Mouse (Mus musculus) right cerebral cortex, adult 18-20 months (tissue): ENCODE results near the gene Rangrf.
A peak's percentile ranks its signal among the peaks of the same experiment; 100 is the strongest.
"Not testable (repeated sequence)": the region's sequence is repeated elsewhere in the genome, so short reads cannot be mapped to it uniquely, and the experiment has no call there.

Experiments
- DNase-seq: peaks from one replicate; pipeline ENCODE4 v3.0.0; 2022; ENCODE audit warnings: mixed read lengths

The Rangrf gene

DNA sequence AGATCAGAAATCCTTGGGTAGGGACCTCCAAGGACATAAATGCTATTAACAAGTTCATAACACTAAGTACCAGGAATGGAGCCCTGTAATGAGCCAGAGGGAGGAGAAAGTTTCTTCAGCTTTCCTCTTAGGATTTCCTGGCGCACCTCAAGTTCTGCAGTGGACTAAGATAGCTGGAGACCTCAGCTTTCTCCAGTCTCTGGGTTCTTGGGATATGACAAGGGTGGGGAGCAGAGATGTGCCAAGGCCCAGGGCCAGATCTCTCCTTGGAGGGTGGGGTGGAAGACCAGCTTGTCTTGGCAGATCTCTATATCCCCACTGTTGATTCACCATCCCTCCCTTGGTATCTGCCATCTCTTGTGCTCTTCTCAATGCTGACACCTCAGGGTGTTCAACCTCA lies 616 bp upstream of the Rangrf start:
- DNase-seq, result no peak

DNA sequence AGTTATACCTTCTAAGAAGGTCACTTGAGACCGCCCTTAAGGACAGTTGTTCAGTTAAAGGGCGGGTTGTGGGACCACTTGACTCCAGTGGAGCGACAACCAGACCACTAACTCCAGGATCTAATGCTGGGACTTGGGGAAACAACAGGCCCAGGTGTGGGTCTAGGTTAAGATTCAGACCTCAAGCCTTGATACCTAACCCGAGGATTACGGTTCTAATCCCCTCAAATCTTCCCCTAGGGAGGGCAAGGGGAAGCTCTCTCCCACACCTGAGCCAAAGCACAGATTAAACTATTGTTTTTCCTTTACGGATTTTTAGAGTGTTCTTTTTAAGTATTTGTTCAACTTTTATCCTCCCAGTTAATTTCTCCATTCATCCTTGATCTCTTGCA lies 930 bp downstream of the Rangrf start:
- no peak for DNase-seq

DNA sequence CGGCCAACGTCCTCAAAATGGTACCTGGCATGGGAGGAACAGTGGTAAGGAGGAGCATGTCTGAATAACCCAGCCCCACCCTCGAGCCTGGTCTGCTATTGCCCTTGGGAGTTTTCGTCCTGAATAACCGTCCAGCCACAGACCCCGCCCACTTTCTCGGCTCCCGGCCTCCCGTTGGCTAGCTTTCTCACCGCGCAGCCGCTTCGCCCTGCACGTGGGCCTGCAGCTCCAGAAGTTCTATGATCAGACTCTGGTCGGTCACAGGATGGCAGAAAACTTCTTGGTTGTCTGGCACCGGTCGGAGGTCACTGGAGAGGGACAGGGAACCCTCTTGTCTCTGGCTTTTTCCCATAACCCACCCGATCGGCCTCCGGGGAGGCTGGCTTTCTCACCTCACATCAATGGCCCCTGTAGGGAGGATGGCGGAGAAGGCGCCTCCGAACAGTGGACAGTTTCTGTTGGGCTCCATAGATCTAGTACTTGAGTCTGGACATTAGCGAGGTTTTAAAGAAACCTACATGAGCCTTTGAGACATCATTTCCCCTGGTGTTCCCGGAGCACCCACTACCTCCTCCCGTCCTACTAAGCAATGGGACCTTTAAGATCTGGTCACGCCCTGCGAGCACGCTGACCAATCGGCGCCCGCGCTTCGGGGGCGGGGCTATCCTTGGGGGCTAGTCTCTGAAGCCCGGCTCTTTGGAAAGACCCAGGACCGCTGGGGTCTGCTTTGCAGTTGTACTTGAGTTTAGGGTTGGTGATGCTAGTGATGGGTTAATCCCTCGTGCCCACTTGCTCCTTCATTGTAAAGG lies 1.5 kb downstream of the Rangrf start:
- peak; percentile 86 for DNase-seq

DNA sequence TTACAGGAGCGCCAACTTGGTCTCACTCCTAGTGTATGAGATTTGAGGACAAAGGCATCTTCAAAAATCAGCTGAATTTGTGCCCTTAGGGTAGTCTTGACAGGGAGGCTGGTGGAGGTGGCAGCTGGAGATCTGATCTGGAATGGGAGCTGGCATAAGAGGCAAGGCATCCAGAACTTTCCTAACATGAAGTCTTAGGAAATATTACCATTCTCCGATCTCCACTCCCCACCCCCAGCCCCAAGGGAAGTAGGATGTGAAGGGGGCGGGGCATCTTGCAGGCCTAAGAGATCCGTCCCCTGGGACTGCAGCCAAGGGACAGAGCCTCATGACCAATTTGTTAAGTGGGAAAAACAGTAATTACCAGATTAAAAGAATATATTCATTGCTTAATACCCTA lies 4.8 kb downstream of the Rangrf start:
- DNase-seq, result no peak

DNA sequence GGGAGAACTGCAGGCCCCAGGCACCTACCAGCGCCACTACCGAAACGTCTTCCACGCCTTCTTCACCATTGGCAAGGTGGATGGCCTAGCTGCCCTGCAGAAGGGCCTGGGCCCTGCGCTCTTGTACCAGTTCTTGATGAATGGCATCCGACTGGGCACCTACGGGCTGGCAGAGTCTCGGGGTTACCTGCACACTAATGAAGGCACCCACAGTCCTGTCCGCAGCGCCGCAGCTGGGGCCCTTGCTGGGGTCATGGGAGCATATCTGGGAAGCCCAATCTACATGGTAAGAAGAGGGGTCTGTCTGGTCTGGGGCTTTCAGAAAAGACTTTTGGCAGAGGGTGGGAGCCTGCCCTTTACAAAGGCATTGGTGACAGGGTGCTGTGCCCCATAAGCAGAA lies 6.2 kb downstream of the Rangrf start:
- no peak for DNase-seq

DNA sequence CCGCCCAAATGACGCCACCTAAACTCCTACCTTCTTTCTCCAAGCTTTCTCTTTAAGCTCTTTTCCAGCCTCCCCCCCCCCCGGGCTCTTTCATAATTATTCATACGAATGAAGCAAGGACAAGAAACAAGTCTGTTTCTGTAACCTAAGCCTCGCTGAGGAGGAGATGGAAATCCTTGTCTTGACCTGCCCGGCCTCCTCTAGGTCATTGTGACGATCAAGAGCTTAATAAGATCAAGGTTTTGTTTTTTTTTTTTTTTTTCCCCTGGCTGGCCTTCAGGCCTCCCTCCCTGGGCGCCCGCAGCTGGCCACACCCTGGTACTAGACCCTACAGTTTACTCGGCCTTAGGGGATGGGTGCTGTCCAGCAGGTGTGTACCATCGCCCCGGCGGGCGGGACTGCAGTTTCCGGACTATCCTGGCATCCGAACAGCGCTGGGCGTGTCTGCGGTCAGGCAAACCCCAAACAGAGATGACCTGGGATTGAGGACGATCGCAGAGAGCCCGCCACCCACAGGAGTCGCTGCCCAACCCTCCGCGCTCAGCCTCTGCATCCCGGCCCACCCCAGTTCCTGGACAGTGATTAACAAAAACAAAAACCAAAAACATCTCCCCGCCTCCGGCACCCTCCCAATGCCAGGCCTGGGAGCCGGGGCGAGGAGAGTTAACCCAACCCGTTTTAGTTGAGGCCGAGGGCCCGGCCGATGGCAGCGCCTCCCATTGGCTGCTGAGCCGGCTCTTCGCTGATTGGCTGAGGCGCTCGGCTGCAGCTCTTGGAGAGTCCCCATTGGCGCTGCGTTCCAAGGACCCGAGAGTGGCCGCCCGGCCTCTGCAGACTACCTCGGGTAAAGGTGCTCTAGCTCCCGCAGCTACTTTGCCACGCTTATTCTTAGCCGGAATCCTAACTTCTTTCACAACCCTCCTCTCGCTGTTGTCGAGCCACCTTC lies 7.4 kb downstream of the Rangrf start, which contains the start of gene Slc25a35:
Slc25a35 (plus strand) TSS at position 795 of the 946 bp plus-strand sequence.
- peak; percentile 95 for DNase-seq

DNA sequence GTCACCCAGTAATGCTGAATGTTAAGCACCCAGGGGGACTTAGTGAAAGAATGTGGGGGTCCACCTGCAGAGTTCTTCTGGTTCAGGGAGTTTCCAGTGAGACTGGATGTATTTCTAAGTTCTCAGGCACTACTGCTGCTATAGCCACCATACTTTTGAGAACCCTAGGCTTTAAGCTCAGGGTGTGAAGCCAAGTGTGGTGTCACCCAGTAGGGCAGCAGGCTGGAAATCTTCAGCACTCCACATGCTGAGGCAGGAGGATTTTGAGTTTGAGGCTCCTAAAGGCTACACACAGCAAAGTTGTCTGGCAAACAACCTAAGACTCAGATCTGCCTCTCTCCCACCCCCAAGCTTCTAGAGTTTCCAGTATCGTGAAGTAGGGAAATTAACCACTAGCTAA lies 8.4 kb downstream of the Rangrf start:
- DNase-seq, result no peak

DNA sequence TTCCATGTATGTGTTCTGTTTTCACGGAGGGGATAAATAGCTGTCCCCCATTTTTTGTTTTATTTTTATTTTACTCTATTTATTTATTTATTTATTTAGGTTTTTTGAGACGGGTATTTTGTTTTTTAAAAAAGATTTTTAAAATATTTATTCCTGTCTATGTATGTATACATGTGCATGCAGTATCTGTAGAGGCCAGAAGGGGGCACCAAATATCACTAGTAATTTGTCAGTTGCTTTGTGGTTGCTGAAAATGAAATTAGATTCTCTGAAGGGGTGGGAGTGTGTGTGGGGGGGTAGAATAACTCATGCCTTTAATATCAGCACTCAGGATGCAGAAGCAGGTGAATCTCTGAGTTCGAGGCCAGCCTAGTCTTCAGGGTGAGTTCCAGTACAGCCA lies 9.1 kb downstream of the Rangrf start:
- DNase-seq, result no peak

DNA sequence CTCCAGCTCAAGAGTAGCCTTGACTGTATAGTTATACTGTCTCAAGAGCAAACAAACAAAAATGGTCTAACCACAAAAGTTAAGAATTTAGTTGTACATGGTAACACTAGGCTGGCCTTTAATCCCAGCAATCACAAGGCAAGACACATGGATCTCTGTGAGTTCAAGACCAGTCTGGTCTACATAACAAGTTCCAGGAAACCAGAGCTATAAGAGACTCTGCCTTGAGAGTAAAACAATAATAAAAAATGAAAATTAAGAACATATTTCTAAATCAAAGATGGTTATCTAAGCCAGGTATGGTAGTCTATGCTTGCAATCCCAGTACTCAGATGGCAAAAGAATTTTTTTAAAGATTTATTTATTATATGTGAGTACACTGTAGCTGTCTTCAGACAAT lies 9.9 kb downstream of the Rangrf start:
- no peak for DNase-seq

DNA sequence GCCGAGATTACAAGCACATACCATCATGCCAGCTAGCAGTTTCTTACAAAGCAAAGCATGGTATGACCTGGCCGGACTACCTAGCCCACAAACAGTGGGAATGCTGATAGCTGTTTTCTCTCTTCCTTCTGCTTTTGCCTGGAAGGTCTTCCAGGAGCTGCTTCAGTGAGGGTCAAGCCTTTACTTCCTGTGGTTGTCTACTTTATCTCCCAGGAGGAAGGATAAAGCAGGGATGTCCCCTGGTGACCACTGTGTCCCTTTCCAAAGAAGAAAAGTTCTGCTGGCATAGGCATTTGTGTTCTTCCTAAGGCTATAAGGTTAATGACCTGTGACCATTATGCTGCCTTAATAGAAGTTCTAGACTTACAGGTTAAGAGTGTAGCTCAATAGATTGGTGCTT lies 11.6 kb downstream of the Rangrf start:
- no peak for DNase-seq

DNA sequence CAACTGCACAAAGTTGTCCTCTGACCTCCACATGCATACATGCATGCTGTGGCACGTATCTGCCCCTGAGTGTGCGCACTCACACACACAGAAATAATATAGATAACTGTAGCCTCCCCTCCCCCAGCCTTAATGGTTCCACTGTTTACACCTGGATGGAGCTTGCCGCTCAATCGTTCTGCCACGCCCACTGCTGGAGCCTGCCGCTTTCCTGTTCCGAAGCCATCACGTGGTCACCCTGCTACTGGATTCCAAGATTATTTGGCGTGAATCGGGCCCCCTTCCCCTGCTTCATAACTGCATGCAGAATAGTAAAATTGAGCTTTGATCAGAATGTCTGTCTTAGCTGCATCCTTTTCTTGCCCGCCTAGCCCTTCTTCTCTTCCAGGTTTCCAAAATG lies 12.8 kb downstream of the Rangrf start:
- not testable (repeated sequence) for DNase-seq

DNA sequence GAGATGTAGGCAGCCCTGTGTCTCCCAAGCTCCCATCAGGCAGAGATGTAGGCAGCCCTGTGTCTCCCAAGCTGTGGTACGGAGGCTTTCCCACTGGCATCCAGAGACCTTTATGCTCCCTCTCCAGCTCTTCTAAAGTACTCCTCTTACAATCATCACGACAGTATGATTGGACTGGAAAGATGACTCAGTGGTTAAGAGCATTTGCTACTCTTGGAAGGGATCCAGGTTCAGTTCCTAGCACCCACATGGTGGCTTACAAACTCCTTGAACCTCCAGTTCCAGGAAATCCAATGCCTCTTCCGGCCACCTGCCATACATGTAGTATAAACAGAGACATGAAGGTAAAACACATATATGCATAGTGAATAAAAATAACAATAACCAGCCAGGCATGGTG lies 13.4 kb downstream of the Rangrf start:
- no peak for DNase-seq

DNA sequence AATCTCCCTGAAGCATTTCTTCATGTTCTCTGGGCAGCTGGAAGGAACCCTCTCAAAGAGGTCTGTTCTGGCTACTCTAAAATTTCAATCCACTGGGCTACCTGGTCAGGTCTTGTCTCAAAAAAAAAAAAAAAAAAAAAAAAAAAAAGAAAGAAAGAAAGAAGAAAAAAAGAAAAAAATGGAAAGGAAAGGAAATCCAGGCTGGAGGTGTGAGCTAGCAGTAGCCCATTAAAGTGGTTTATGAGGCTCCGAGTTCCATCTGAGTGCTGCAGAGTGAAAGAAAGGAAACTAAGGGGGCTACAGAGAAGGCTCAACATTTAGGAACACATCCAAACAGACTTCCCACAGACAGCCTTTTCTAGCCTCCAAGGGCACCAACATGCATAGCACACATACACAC lies 17.0 kb downstream of the Rangrf start:
- no peak for DNase-seq

DNA sequence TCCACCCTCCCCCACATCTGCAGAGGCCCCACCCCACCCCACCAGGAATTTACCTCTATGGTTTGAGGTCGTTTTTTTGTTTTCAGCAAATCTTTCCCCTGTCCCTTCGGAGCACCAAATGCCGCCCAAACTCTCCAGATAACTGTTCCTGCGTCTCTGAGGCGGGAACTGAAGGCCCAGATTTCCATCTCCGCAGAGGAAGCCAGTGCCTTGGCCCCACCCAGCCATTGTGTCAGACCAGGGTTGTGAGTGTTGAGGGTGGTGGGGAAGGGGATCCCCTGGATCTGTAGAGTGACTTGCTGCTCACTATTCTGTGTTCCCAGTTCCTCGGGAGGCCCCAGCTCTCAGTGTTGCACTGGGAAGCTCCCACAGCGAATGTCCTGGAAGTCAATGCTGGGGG lies 17.7 kb downstream of the Rangrf start, which contains the start of gene Arhgef15:
Arhgef15 (minus strand) TSS at position 173 of the 400 bp plus-strand sequence.
- DNase-seq, result no peak

DNA sequence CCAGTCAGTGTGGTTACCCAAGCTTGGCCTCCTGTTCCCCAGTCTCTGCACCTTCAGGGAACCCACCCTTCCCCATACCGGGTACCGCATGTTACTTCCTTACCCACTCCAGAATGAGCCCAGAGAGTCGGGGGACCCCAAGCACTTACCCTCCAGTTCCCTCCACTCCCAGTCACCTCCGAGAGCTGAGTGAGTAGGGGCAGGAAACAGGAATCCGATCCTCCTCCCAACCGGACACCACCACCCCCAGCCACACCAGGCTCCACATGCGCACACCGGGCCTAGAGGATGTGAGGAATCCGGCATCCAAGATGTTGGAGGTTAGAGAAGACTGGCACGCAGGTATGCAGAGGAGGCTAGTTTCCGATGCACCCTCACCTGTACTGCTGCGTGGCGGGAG lies 18.3 kb downstream of the Rangrf start:
- no peak for DNase-seq

DNA sequence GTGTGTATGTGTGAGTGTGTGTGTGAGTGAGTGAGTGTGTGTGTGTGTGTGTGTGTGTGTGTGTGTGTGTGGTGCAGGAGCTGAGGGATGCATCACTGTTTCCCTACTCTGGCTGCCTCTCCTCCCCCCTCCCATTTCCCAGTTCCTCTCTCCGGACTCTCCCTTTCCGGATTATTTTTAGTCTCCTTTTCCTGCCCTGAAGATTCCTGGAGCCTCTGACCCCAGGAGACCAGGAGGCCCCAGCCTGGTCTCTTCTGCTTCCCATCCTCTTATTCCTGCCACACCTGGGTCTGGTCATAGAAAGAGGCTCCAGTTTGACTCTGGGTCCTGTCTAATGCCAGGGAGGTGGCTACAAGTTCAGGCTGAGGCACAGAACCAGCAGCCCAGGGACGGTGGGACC lies 18.9 kb downstream of the Rangrf start:
- no peak for DNase-seq

DNA sequence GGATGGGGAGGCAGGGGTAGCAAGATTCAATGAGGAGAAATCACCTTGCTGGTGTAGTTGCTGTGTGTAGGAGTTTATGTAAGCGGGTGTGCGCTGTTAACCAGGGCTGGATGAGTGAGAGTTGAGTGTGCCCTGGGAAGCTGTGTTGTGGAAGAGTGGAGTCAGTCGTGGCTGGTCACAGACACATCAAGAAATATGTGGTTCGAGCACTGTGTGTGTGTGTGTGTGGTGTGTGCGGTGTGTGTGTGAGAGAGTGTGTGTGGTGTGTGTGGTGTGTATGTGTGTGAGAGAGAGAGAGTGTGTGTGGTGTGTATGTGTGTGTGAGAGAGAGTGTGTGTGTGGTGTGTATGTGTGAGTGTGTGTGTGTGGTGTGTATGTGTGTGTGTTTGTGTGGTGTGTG lies 19.5 kb downstream of the Rangrf start:
- DNase-seq, result no peak

DNA sequence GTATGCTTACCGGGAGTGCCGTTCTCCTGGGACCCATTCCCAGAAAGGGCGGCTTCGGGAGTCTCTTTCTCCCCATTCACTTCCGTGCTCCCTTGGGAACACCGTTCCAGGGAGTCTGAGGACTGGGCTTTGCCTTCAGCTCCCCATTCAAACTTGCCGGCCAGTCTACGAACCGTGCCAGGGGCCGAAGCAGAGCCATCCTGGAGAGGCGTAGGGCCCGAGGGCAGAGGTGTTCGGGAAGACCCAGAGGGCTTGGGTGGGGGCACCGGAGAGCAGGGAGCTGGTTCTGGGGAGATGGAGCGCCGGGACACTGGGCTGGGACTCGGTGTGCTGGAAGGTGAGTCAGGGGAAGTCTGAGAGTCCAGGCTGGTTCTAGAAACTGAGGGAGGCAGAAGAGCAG lies 20.6 kb downstream of the Rangrf start:
- no peak for DNase-seq

DNA sequence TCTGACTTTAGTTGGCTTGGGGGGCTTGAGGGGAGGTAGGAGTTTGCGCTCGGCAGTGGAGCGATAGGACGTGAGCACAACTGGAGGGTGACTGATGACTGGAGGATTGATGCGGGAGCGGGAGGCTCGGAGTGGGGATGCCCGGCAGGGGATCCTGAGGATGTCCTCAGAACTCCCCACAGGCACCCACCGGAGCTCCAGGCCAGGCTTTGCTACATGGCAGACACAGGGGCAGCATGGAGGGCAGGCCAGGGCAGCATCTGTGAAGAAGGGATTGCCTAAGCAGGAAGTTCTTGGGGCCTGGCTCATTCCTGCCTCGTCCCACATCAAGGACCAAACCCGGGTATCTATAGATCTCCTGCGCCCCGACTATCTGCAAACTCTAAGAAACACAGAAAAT lies 21.1 kb downstream of the Rangrf start:
- DNase-seq, result no peak

DNA sequence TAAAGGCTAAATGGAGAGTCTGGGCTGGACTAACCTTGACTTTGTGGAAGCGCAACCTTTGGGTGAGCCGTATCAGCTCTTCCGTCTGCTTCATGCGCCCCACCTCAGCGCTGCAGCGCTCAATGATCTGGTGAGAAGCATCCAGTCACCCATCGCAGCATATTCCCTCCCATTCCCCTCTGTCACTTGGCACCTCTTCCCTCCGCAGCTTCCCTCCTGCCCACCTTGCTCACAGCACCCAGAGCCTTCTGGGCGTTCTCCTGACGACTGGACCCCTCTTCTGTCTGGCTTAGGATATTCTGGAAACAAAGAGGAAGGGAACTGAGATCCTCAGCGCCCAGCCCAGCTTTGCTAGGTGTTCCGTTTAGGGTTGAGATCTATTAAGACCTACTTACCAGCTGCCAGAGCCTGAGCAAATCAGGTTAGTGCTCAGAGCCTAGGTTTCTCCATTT lies 27.4 kb downstream of the Rangrf start:
- DNase-seq, result peak; percentile 46

DNA sequence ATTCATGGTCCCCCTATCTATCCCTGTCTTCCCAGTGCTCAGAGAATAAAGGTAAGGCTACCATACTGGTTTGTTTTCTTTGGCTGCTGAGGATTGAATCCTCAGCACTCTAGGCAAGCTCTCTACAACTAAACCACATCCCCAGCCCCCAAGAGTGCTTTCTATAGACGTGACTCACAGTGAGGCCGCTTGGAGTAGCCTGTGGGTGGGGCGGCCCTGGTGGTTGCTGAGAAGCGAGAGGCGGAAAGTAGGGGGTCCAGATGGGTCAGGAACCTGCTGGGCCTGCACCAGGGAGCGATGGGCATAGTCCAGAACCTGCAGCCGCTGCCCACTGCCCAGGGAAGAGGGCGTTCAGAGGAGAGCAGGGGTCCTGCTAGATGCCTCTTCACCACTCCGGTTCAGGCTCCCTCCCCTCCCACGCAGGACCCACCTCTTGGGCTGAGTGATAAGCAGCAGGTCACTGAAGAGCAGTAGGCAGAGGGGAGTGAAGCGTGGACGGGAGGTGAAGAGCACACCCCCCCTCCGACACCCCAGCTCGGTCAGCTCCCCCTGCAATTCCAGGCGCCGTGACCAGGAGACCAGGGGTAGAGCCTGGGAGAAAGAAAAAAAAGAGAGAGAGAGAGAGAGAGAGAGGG lies 28.1 kb downstream of the Rangrf start:
- DNase-seq, result peak; percentile 77

DNA sequence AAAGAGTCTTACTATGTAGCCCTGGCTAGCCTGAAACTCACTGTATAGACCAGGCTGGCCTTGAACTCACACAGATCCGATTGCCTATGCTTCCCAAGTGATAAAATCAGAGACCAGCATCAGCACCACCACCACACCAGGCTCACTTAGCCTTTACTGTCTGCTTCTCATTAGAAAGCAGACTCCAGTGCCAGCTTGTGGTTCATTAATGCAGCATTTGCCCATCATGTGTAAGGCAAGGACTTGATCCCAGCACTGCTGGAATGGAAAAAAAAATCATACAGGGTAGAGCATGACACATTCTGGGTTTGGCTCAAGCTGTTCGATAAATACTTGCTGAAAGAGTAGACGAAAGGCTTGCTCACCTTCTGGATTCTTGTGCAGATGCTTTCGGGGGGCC lies 29.0 kb downstream of the Rangrf start:
- DNase-seq, result no peak

DNA sequence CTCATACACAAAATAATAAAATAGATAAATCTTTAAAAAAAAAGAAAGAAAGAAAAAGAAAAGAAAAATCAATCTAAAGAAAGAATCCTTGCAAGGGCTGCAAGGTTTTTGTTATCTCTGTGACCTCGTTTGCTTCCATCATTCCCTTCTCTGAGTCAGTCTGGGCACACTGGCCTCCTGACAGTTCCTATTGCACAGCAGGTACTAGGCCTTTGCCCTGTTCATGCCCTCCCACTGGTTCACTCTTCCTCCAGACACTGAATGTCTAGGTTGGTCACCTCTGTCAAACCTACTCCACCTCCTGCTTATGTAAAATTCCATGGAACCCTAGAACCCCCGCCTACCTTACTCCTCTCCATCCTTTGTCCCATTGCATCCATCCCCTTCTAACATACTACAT lies 29.7 kb downstream of the Rangrf start:
- no peak for DNase-seq
